Mouse (Mus musculus): ENCODE results near the gene Capzb. TPM values are rescaled to one million over a fixed set of nuclear protein-coding genes. Genes with fewer than 3 reads are reported as not detected.

Capzb gene
- polyA plus RNA-seq, 1 experiment from 2014 or later, result 425 TPM

Other genes with a start within 250 kb of the Capzb start
- 79.5 and 98.0 TPM in 2 replicates for gene Rnf186, start 225.8 kb upstream of the Capzb start, polyA plus RNA-seq (2015; fragmentation: Nextera tagmentation; extraction: Ambion mirVana)
- 14.1 and 14.3 TPM in 2 replicates for gene Tmco4, start 220.0 kb upstream of the Capzb start, polyA plus RNA-seq (2015; fragmentation: Nextera tagmentation; extraction: Ambion mirVana)
- 0.14 and 0.18 TPM in 2 replicates for gene Htr6, start 117.3 kb upstream of the Capzb start, polyA plus RNA-seq (2015; fragmentation: Nextera tagmentation; extraction: Ambion mirVana)
- 49.5 and 49.9 TPM in 2 replicates for gene Nbl1, start 99.9 kb upstream of the Capzb start, polyA plus RNA-seq (2015; fragmentation: Nextera tagmentation; extraction: Ambion mirVana)
- 640 and 702 TPM in 2 replicates for gene Minos1, start 61.8 kb upstream of the Capzb start, polyA plus RNA-seq (2015; fragmentation: Nextera tagmentation; extraction: Ambion mirVana)
- gene Pqlc2, start 117.8 kb downstream of the Capzb start, polyA plus RNA-seq (2015; fragmentation: Nextera tagmentation; extraction: Ambion mirVana), result 19.3 and 23.3 TPM in 2 replicates
- gene Akr7a5, start 117.8 kb downstream of the Capzb start, polyA plus RNA-seq (2015; fragmentation: Nextera tagmentation; extraction: Ambion mirVana), result 170 and 186 TPM in 2 replicates
- 119 and 122 TPM in 2 replicates for gene Mrto4, start 159.7 kb downstream of the Capzb start, polyA plus RNA-seq (2015; fragmentation: Nextera tagmentation; extraction: Ambion mirVana)
- 21.2 TPM in 2 replicates for gene Emc1, start 159.7 kb downstream of the Capzb start, polyA plus RNA-seq (2015; fragmentation: Nextera tagmentation; extraction: Ambion mirVana)
- 52.7 and 59.0 TPM in 2 replicates for gene Ubr4, start 159.7 kb downstream of the Capzb start, polyA plus RNA-seq (2015; fragmentation: Nextera tagmentation; extraction: Ambion mirVana)